Comparison of ENCODE assay signal across 16 mouse cellular contexts in the genomic region with DNA sequence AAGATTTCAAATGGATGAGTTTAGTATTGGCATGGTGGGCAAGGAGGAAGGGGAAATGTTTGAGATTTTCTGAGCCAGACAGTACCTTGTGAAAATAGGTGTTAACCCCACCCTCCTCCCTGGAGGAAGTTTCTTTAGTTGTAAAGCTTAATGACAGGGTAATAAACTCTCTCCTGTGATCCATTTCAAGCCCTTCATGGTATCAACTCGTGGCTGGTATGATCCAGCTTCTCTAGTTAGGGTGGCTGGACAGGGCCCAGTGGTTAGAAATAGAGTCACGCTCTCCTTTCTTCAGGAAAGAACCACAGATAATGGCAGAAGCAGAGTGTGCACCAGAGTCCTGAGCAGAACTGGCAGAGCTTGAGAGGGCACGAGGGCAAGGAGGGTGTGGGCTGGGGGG.
"Had no signal": no experiment of that assay in that cellular context is flagged by ENCODE, and none has a peak within 500 bp of the region (broad histone marks: within the 10 kb centered on the region; RNA-seq: fewer than 3 reads in every experiment).

No protein-coding gene starts in this region.

- H3K4me1 ChIP-seq: liver, embryonic 13.5 days had no signal

- DNase-seq: kidney, postnatal 10 days; kidney, postnatal 36 days; layer of hippocampus, postnatal 36 days; liver, embryonic 13.5 days; lung, adult 2 months; lung, postnatal 14 days; lung, postnatal 4 days; midbrain, embryonic 14.5 days; right cerebral cortex, adult 18-20 months; right cerebral cortex, postnatal 14 days; right cerebral cortex, postnatal 4 days; spleen, adult 18-20 months; thymus, postnatal 25 days had no signal

- H3K9me3 ChIP-seq: liver, embryonic 13.5 days; stomach, embryonic 15.5 days had no signal

- H3K4me2 ChIP-seq: liver, embryonic 13.5 days; midbrain, embryonic 11.5 days; stomach, embryonic 15.5 days had no signal

- H3K9ac ChIP-seq: liver, embryonic 13.5 days; stomach, embryonic 15.5 days had no signal

- H3K36me3 ChIP-seq: liver, embryonic 13.5 days; stomach, embryonic 15.5 days had no signal

- H3K27ac ChIP-seq: left cerebral cortex, adult 2 months; liver, embryonic 13.5 days; stomach, embryonic 15.5 days had no signal

- H3K27me3 ChIP-seq: stomach, embryonic 15.5 days had no signal

- H3K4me3 ChIP-seq: left cerebral cortex, adult 2 months; liver, embryonic 13.5 days; stomach, embryonic 15.5 days had no signal
